Mouse (Mus musculus): ENCODE data around the gene Pin4. TPM values are rescaled to one million over a fixed set of nuclear protein-coding genes. Genes with fewer than 3 reads are reported as not detected.
A peak's percentile ranks its signal among the peaks of the same experiment; 100 is the strongest.
"Not testable (repeated sequence)": the region's sequence is repeated elsewhere in the genome, so short reads cannot be mapped to it uniquely, and the experiment has no call there.

Gene Pin4
- total RNA-seq, 2 experiments from 2014 or later = 25.0 to 34.5 TPM

DNA sequence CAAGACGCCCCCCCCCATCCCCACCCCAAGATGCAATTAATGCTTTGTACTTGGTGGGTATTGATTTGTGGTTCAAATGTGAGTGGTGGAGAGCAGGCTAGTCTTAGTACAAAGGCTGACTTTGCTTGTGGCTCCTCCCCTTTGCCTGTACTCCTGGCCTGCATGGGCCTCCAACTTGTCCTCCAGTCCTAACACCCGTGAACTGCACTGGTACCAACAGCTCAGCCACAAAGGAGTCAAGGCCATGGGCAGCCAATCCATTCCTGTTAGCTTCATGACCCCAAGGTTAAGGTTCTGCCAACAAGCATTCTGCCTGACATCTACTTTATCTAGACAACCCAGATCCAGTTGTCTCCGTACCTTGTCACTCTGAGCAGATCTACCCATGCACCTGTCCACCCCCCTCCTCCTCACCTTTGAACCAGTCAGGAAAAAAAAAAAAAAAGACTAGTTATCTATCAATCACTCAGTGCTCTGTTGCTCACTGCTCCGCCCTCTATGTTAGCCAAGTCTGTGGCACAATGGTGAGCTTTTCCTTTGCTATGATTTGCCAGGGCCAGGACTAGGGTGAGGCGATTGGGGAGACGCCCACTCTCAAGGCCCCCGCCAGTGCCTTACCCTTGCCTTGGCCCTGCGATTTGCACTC is 33.3 kb upstream of the Pin4 start:
- Histone ChIP-seq H3K4me3 (no peak overlapping the region), H3K27ac (no peak overlapping the region)
- no peak for TF ChIP-seq CTCF (conservative IDR thresholded peaks at IDR 0.05)
- DNase-seq (ENCODE audit: low spot score in 2 of 2) = no peak

GRCm38 (mm10) chrX:102090605-102091004 is 28.6 kb upstream of the Pin4 start:
- Histone ChIP-seq H3K4me3 (no peak overlapping the region), H3K27ac (no peak overlapping the region)
- no peak for TF ChIP-seq CTCF (conservative IDR thresholded peaks at IDR 0.05)
- DNase-seq (ENCODE audit: low spot score in 2 of 2) = no peak

DNA sequence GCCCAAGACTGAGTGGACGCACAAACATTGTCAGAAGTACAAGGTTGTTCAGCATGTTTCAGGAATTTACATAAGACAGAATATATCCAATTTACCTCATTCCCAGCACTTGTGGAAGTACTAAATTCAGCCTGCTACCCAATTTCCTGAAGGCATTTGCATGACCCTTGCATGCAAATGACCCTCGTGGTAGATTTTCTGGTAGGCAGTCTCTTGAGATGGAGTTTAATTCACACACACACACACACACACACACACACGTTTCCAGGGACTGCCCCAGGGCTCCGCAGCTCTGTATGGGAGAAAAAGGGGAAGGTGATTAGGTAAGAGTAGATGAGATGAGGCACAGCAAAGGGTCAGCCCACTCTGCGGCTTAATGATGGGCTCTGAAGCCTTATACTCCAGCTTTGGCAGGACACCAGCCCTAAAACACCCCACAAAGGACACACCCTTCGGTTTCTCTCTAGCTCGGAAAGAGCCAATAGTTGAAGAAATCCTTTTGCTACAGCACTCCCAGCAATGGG is 24.8 kb upstream of the Pin4 start:
- DNase-seq (ENCODE audit: low spot score in 2 of 2) = no peak
- TF ChIP-seq CTCF (conservative IDR thresholded peaks at IDR 0.05) = no peak
- H3K4me3 ChIP-seq = no peak overlapping the region
- H3K27ac ChIP-seq = no peak overlapping the region

- Histone ChIP-seq H3K4me3 (no peak overlapping the region), H3K27ac (no peak overlapping the region)
- no peak for TF ChIP-seq CTCF (conservative IDR thresholded peaks at IDR 0.05)
- DNase-seq (ENCODE audit: low spot score in 2 of 2) = no peak
Measured at GRCm38 (mm10) chrX:102101886-102102285, 17.4 kb upstream of the Pin4 start.

DNA sequence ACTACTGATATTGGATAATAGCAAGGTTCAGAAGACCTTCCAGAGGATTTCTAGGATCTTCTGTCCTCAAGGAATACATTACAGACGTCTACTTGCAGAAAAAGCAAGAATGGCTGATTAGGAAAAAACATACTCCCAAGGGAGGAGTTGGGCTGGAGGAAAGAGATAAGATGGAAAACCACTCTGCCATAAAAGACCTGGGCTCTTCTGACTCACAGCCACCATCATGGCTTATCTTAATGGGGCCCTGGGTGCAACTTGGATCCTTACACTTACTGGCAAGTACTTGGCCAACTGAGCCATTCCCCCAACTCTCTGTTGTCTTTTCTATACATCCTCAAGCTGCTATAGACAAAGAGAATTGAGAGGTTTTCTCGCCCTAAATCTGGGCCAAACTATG is 15.4 kb upstream of the Pin4 start:
- not testable (repeated sequence) for DNase-seq (ENCODE audit: low spot score in 2 of 2); H3K27ac ChIP-seq; H3K4me3 ChIP-seq

DNA sequence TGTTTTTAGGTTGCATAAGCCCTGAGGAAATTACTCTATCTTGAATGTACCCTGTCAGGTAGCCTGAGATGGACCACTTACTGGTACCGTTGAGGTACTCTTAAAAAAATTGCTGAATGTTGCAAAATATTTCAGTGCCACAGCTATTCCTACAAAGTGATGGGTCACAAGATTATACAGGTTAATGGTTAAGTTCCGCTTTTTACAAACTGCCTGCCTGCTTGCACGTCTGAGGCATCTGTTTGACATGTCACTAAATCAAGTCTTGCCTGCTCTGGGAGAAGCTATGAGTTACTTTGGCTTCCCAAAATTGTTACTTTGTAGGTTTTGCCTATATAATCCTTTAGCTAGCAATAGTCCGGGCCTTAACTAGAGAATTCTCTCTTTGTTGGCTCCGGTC is 9.9 kb upstream of the Pin4 start:
- not testable (repeated sequence) for H3K27ac ChIP-seq; DNase-seq (ENCODE audit: low spot score in 2 of 2); H3K4me3 ChIP-seq

- Histone ChIP-seq H3K4me3 (no peak overlapping the region), H3K27ac (peak overlapping the region; percentile 83)
- no peak for TF ChIP-seq CTCF (conservative IDR thresholded peaks at IDR 0.05)
- peak in 1 of 2 experiments; percentile 43 for DNase-seq (ENCODE audit: low spot score in 2 of 2)
Measured at GRCm38 (mm10) chrX:102115676-102116075, 3.6 kb upstream of the Pin4 start.

GRCm38 (mm10) chrX:102121321-102121720 is 2.1 kb downstream of the Pin4 start:
- no peak for DNase-seq (ENCODE audit: low spot score in 2 of 2)
- no peak for TF ChIP-seq CTCF (conservative IDR thresholded peaks at IDR 0.05)

GRCm38 (mm10) chrX:102141157-102141556 is 21.9 kb downstream of the Pin4 start:
- no peak for DNase-seq (ENCODE audit: low spot score in 2 of 2)
- no peak for TF ChIP-seq CTCF (conservative IDR thresholded peaks at IDR 0.05)
- Histone ChIP-seq H3K4me3 (no peak overlapping the region), H3K27ac (no peak overlapping the region)

More at GRCm38 (mm10) chrX:102121321-102121720, 2.1 kb downstream of the Pin4 start:
- Histone ChIP-seq H3K4me3 (no peak overlapping the region), H3K27ac (no peak overlapping the region)

GRCm38 (mm10) chrX:102156618-102157422 is 37.6 kb downstream of the Pin4 start, which contains the start of gene Ercc6l:
TSS of gene Ercc6l (minus strand) at chrX:102157091.
- peak within 1 kb of the TSS; percentile 49 for H3K4me3 ChIP-seq
- TF ChIP-seq CTCF (conservative IDR thresholded peaks at IDR 0.05) = peak; percentile 26
- peak; percentile 84 to 87 for DNase-seq (ENCODE audit: low spot score in 2 of 2)
- peak within 1 kb of the TSS; percentile 74; the same call in 1 of the 2 replicates for H3K27ac ChIP-seq

- TF ChIP-seq CTCF (conservative IDR thresholded peaks at IDR 0.05) = no peak
- Histone ChIP-seq H3K4me3 (peak overlapping the region; percentile 49), H3K27ac (peak overlapping the region; percentile 74; the same call in 1 of the 2 replicates)
- peak in 1 of 2 experiments; percentile 19 for DNase-seq (ENCODE audit: low spot score in 2 of 2)
Measured at GRCm38 (mm10) chrX:102157423-102157791, 38.2 kb downstream of the Pin4 start.

- DNase-seq (ENCODE audit: low spot score in 2 of 2) = no peak
- peak; percentile 73 for TF ChIP-seq CTCF (conservative IDR thresholded peaks at IDR 0.05)
- Histone ChIP-seq H3K27ac (no peak overlapping the region), H3K4me3 (no peak overlapping the region)
Measured at GRCm38 (mm10) chrX:102159778-102160177, 40.5 kb downstream of the Pin4 start.

- no peak overlapping the region for H3K4me3 ChIP-seq
- no peak overlapping the region for H3K27ac ChIP-seq
- TF ChIP-seq CTCF (conservative IDR thresholded peaks at IDR 0.05) = no peak
- no peak for DNase-seq (ENCODE audit: low spot score in 2 of 2)
Measured at GRCm38 (mm10) chrX:102160528-102160927, 41.3 kb downstream of the Pin4 start.
